Mouse (Mus musculus) layer of hippocampus, adult 2 months (tissue): ENCODE data around the gene Zfp367. TPM values are rescaled to one million over a fixed set of nuclear protein-coding genes. Genes with fewer than 3 reads are reported as not detected.

Experiments used
- DNase-seq, 2 experiments: peaks; one replicate each; pipeline ENCODE4 v3.0.0; 2022; ENCODE audit warnings: low spot score in 2 of 2
- H3K27ac ChIP-seq: fragments of 200-600 bp; 2 replicates; pipeline ENCODE4 v1.8.1; 2022
- H3K4me3 ChIP-seq: fragments of 200-600 bp; 2 replicates; pipeline ENCODE4 v1.8.1; 2022; ENCODE audit warnings: mild to moderate bottlenecking
- CTCF ChIP-seq: fragments of 200-600 bp; conservative IDR thresholded peaks from 2 replicates; pipeline ENCODE4 v1.8.1; 2022; ENCODE audit warnings: antibody characterized with exemption, mild to moderate bottlenecking, moderate library complexity
- total RNA-seq, 2 experiments: library from RNA; stranded (reverse); gene quantifications; 2 replicates each; pipeline ENCODE4 v1.2.3; 2021

Gene Zfp367
- total RNA-seq, 2 experiments from 2014 or later, result 15.9 to 18.7 TPM

DNA sequence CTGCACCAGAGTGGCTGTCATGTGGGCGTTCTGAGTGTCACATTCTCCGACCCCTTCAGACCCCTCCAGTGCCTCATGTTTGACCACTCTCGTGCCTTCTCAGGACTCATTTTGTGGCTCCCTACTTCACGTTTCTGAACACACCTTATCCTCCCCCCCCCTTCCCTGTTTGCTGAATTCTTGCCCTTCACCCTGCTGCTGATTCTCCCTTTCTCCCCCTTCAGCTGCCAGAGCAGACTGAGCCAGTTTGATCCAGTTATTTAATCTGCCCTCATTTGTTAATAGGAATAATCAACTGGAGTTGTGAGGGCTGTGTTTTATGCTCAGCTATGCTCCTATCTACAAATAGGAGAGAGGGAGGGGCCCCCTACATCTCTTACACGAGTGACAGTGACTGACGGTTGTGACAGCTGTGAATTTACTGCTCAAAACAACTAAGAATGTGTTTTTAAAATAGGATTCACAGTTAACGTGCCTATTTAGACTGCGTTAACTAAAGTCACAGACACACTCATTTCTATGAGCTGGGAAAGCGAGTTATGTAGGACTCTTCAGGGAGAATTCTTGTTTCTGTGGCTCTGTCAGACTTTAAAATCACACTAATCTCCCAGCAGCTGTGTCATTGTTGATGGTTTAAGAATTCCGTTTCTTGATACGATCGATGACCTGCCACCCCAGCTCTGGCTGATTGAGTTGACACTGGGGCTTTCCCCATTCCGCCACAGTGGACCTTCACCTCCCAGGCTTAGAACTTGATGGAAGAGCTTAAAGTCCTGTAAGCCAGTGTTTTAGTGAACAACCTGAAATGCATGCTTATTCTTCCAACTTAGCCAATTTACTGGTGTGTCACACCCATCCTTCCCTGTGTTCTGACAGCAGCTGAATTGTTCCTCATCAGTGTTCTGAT is 26.0 kb upstream of the Zfp367 start:
- no peak overlapping the region for H3K27ac ChIP-seq
- DNase-seq, result no peak
- no peak overlapping the region for H3K4me3 ChIP-seq
- no peak for TF ChIP-seq CTCF

DNA sequence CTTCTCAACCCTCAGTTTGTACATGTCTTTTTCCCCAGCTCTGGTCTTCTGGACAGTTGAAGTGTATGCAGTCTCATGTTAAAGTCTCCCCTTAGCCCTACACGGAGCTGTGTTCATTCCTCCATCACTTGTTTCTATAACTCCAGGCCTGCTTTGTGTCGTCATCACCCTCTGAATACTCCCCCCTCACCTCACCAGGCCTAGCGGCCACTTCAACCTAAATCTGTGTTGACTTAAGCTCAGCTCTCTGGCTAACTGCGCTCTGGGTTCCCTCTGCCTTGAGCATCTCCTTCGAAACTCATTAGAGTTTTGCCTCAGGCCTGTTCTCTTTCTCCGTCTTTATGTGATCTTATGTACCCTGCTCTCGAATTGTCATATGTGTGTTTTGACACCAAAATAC is 25.0 kb upstream of the Zfp367 start:
- TF ChIP-seq CTCF, result no peak

GRCm38 (mm10) chr13:64169746-64170145 is 16.7 kb upstream of the Zfp367 start:
- H3K4me3 ChIP-seq, result no peak overlapping the region
- DNase-seq, result no peak
- H3K27ac ChIP-seq, result no peak overlapping the region
- no peak for TF ChIP-seq CTCF

More for the DNA sequence above, 25.0 kb upstream of the Zfp367 start:
- H3K4me3 ChIP-seq, result no peak overlapping the region
- DNase-seq, result no peak
- H3K27ac ChIP-seq, result no peak overlapping the region

GRCm38 (mm10) chr13:64163147-64163715 is 10.2 kb upstream of the Zfp367 start:
- TF ChIP-seq CTCF, result no peak
- Histone ChIP-seq H3K27ac (peak overlapping the region; percentile 90), H3K4me3 (peak overlapping the region; percentile 87)
- DNase-seq, result no peak

DNA sequence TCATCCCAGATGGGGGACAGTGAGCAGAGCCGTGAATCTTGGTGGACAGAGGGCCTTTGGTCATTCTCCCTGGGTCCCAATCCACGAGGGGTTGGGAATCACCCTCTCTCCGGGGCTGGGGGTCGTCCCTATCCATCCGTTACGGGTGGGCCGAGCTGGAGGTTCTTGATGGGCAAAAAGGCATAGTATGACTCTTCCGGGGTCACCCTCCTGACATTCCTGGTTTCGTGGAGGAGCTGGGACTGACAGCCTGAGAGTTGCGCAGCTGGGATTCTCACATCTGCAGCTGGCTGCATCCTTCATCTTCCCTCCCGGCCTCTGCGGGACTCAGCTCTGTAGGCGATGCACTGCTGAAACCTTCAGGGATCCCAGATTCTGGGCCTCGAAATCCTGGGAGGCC is 9.6 kb upstream of the Zfp367 start:
- Histone ChIP-seq H3K4me3 (peak overlapping the region; percentile 87), H3K27ac (peak overlapping the region; percentile 90)
- no peak for TF ChIP-seq CTCF
- no peak for DNase-seq

GRCm38 (mm10) chr13:64161916-64162611 is 9.1 kb upstream of the Zfp367 start:
- no peak for TF ChIP-seq CTCF

DNA sequence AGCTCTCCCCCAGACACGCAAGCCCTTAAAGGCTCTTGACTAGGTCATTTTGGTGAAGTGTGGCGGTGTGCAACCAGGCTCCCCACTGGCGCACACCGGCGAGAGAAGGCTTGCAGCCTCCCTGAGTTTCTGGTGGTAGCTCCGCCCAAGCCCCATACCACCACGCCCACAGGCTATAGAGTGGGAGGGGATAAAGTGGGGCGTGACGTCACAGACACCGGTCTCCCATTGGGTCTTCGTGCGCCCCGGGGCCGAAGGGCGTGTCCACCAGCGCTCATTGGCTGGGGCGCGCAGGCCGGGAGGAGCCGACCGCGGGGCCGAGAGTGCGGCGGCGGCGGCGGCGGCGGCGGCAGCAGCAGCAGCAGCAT is 8.5 kb upstream of the Zfp367 start, which contains the start of gene Habp4:
Gene Habp4, plus strand, starts transcription at position 277 of the 368 bp plus-strand sequence.
- DNase-seq, result peak; percentile 99
- Histone ChIP-seq H3K27ac (peak within 1 kb of the TSS; percentile 90), H3K4me3 (peak within 1 kb of the TSS; percentile 87)
- TF ChIP-seq CTCF, result no peak

More at GRCm38 (mm10) chr13:64161916-64162611, 9.1 kb upstream of the Zfp367 start:
- Histone ChIP-seq H3K27ac (peak overlapping the region; percentile 90), H3K4me3 (peak overlapping the region; percentile 87)
- peak; percentile 22 to 24 for DNase-seq

DNA sequence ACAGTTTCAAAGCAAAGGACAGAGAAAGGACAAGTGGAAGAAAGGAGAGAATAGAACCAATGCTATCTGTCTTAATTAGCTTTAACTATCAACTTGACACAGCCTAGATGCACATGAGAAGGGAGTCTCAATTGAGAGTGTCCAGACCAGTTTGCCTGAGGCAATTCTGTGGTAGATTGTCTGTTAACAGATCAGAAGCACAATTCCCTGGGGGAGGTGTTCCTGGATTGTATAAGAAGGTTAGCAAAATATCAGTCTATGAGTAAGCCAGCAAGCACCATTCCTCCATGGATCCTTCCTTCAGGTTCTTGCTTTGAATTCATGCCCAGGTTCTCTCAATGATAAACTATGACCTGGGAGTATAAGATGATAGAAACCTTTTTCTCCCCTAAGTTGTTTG is 4.0 kb upstream of the Zfp367 start:
- no peak overlapping the region for H3K4me3 ChIP-seq
- TF ChIP-seq CTCF, result no peak

DNA sequence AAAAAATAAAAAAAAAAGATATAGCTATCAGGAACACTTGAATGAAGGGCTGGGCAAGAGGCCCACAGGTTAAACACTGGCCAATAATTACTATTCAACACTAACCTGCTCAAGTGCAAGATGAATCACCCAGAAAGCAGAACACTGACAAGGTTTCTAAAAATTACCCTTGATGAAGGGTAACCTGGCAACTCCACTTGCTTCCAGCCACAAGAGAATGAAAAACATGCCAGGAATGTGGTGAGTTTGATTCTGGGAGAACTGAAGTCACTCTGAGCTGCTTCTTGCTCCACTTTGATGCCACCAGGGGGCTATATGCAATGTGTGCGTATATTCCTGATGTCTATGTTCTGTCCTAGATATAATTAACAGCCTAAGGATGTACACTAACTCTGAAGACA is 2.2 kb upstream of the Zfp367 start:
- no peak overlapping the region for H3K4me3 ChIP-seq
- TF ChIP-seq CTCF, result peak; percentile 57
- no peak overlapping the region for H3K27ac ChIP-seq
- DNase-seq, result no peak

More for the DNA sequence above, 4.0 kb upstream of the Zfp367 start:
- no peak overlapping the region for H3K27ac ChIP-seq
- no peak for DNase-seq

- Histone ChIP-seq H3K4me3 (no peak overlapping the region), H3K27ac (no peak overlapping the region)
- DNase-seq, result no peak
- TF ChIP-seq CTCF, result no peak
Measured at GRCm38 (mm10) chr13:64154651-64155050, 1.6 kb upstream of the Zfp367 start.

GRCm38 (mm10) chr13:64153751-64154267 is 807 bp upstream of the Zfp367 start:
- no peak for TF ChIP-seq CTCF
- DNase-seq, result no peak
- peak overlapping the region; percentile 84 for H3K4me3 ChIP-seq
- H3K27ac ChIP-seq, result no peak overlapping the region

- TF ChIP-seq CTCF, result no peak
- Histone ChIP-seq H3K27ac (peak overlapping the region; percentile 61), H3K4me3 (peak overlapping the region; percentile 84)
- DNase-seq, result peak; percentile 15 to 40
Measured at GRCm38 (mm10) chr13:64152671-64153082, 325 bp downstream of the Zfp367 start.

GRCm38 (mm10) chr13:64152241-64152669 is 747 bp downstream of the Zfp367 start:
- TF ChIP-seq CTCF, result no peak
- H3K4me3 ChIP-seq, result peak overlapping the region; percentile 84
- peak; percentile 47 to 67 for DNase-seq
- H3K27ac ChIP-seq, result peak overlapping the region; percentile 61
